In genomic region chr10:57784876-57785150, GRCm38 (mm10) we compare ENCODE assay signal across 8 mouse cellular contexts. TPM values are rescaled to one million over a fixed set of nuclear protein-coding genes. Genes with fewer than 3 reads are reported as not detected.
A peak's percentile ranks its signal among the peaks of the same experiment; 100 is the strongest.
DNase-seq lines count a peak whose midpoint lies in the region; ATAC-seq and TF ChIP-seq lines count a peak whose summit lies in the region.

Gene Fabp7, plus strand, starts transcription at chr10:57784881.

- no peaks in the 10 kb centered on the region for H3K27me3 ChIP-seq in heart, embryonic 11.5 days (ENCODE audit: control insufficient read depth, insufficient read depth, low read length)
- H3K27me3 ChIP-seq in lung, postnatal 0 days (replicated peaks; ENCODE audit: insufficient read depth, low read length): no peaks in the 10 kb centered on the region
- H3K27me3 ChIP-seq in stomach, embryonic 15.5 days (replicated peaks): no peaks in the 10 kb centered on the region

- peak within 1 kb of the TSS; percentile 35 for H3K4me2 ChIP-seq in heart, embryonic 11.5 days
- H3K4me2 ChIP-seq in lung, postnatal 0 days (replicated peaks; ENCODE audit: low read depth, low read length): no peak within 1 kb of the TSS
- H3K4me2 ChIP-seq in stomach, embryonic 15.5 days: peak within 1 kb of the TSS; percentile 29; the same call in 1 of the 2 replicates

- ATAC-seq in heart, embryonic 11.5 days (replicated peaks; ENCODE audit: insufficient number of reproducible peaks, low FRiP score, low TSS enrichment): no peak
- no peak for ATAC-seq in lung, postnatal 0 days
- no peak for ATAC-seq in stomach, embryonic 15.5 days (ENCODE audit: insufficient read depth, low FRiP score, low read depth)

- no peak for TF ChIP-seq EP300 in lung, postnatal 0 days (IDR thresholded peaks at IDR 0.05)

- no peak within 1 kb of the TSS for H3K4me3 ChIP-seq in heart, embryonic 11.5 days (ENCODE audit: low read depth, low read length)
- no peak within 1 kb of the TSS for H3K4me3 ChIP-seq in lung, postnatal 0 days (ENCODE audit: low read depth, low read length)
- H3K4me3 ChIP-seq in stomach, embryonic 15.5 days (replicated peaks): no peak within 1 kb of the TSS; the same call in 1 of the 2 replicates

- TF ChIP-seq CTCF in lung, postnatal 0 days (IDR thresholded peaks at IDR 0.05): no peak

- H3K36me3 ChIP-seq in heart, embryonic 11.5 days (ENCODE audit: control insufficient read depth, insufficient read depth, low read length): no peaks in the 10 kb centered on the region
- H3K36me3 ChIP-seq in lung, postnatal 0 days (ENCODE audit: insufficient read depth, low read length): no peaks in the 10 kb centered on the region
- no peaks in the 10 kb centered on the region for H3K36me3 ChIP-seq in stomach, embryonic 15.5 days

- 28% methylated on average over 7 of the region's 7 CpGs for WGBS in heart, embryonic 11.5 days (ENCODE audit: insufficient replicate concordance)
- 31% methylated on average over 7 of the region's 7 CpGs for WGBS in lung, postnatal 0 days
- WGBS in stomach, embryonic 15.5 days: 26% methylated on average over 7 of the region's 7 CpGs

- no peak for DNase-seq in heart, adult 9 months (ENCODE audit: low spot score in 2 of 2)
- no peak for DNase-seq in lung, postnatal 0 days (ENCODE audit: low spot score)
- DNase-seq in lung, postnatal 25 days (ENCODE audit: low spot score): no peak
- no peak for DNase-seq in left cerebral cortex, adult 8-10 months (ENCODE audit: low spot score in 2 of 2)
- no peak for DNase-seq in thymus, postnatal 10 days (ENCODE audit: low spot score in 2 of 2)
- no peak for DNase-seq in B cell, adult 2 months

- H3K27ac ChIP-seq in heart, embryonic 11.5 days (ENCODE audit: low read depth, low read length): no peak within 1 kb of the TSS
- H3K27ac ChIP-seq in lung, postnatal 0 days (ENCODE audit: low read length): no peak within 1 kb of the TSS
- no peak within 1 kb of the TSS; the same call in 1 of the 2 replicates for H3K27ac ChIP-seq in stomach, embryonic 15.5 days

- no peaks in the 10 kb centered on the region for H3K9me3 ChIP-seq in heart, embryonic 11.5 days (replicated peaks; ENCODE audit: control insufficient read depth, low read length)
- H3K9me3 ChIP-seq in lung, postnatal 0 days (ENCODE audit: low read length): no peaks in the 10 kb centered on the region
- no peaks in the 10 kb centered on the region for H3K9me3 ChIP-seq in stomach, embryonic 15.5 days

- H3K4me1 ChIP-seq in heart, embryonic 11.5 days (ENCODE audit: control insufficient read depth, insufficient read depth, low read length): peaks cover 3% of the 10 kb centered on the region; the same call in 1 of the 2 replicates
- no peaks in the 10 kb centered on the region for H3K4me1 ChIP-seq in lung, postnatal 0 days (ENCODE audit: insufficient read depth, low read depth, low read length)
- H3K4me1 ChIP-seq in stomach, embryonic 15.5 days: peaks cover 5% of the 10 kb centered on the region; the same call in 1 of the 2 replicates

- H3K9ac ChIP-seq in heart, embryonic 11.5 days (ENCODE audit: low read depth, low read length): no peak within 1 kb of the TSS
- no peak within 1 kb of the TSS for H3K9ac ChIP-seq in lung, postnatal 0 days (replicated peaks; ENCODE audit: low read depth)
- H3K9ac ChIP-seq in stomach, embryonic 15.5 days: no peak within 1 kb of the TSS

RNA-seq across cellular contexts. Expression of gene Fabp7, which starts in this region (rescaled TPM):
- polyA plus RNA-seq in heart, embryonic 11.5 days (2014; fragmentation: Nextera tagmentation; extraction: Ambion mirVana): 2.4 and 3.9 TPM in 2 replicates
- polyA plus RNA-seq in lung, postnatal 0 days (2015; fragmentation: Nextera tagmentation; extraction: Ambion mirVana): 8.6 and 12.9 TPM in 2 replicates
- 10 to 100 TPM; 42.1 to 58.5 (median 47.4) TPM for total RNA-seq in left cerebral cortex, adult 8-10 months (2022)
- polyA plus RNA-seq in stomach, embryonic 15.5 days (2015; fragmentation: Nextera tagmentation; extraction: Ambion mirVana): 60.9 and 66.4 TPM in 2 replicates
